Mouse (Mus musculus) erythroblast, embryonic 14.5 days (primary cell): Measurements from ENCODE around the gene Tldc2. TPM values are rescaled to one million over a fixed set of nuclear protein-coding genes. Genes with fewer than 3 reads are reported as not detected.

Source experiments
- H3K27me3 ChIP-seq: 2 replicates; pipeline ENCODE4 v1.6.1; 2012; ENCODE audit warnings: inconsistent platforms; ENCODE audit not compliant: control insufficient read depth
- H3K36me3 ChIP-seq: 2 replicates; pipeline ENCODE4 v1.6.1; 2012; ENCODE audit warnings: mild to moderate bottlenecking, inconsistent platforms; ENCODE audit not compliant: control insufficient read depth
- H3K4me1 ChIP-seq: 2 replicates; pipeline ENCODE4 v1.6.1; 2012; ENCODE audit warnings: inconsistent platforms; ENCODE audit not compliant: control insufficient read depth
- H3K4me3 ChIP-seq: replicated peaks from 2 replicates; pipeline ENCODE3; 2012; ENCODE audit warnings: moderate library complexity, mild to moderate bottlenecking, inconsistent platforms
- H3K9me3 ChIP-seq: 2 replicates; pipeline ENCODE4 v1.6.1; 2012; ENCODE audit warnings: low read length, inconsistent platforms, mixed read lengths; ENCODE audit not compliant: control insufficient read depth
- GATA1 ChIP-seq: IDR thresholded peaks from 2 replicates; pipeline ENCODE4 v1.6.1; 2012; ENCODE audit warnings: low read length, inconsistent platforms, mixed read lengths
- TAL1 ChIP-seq: IDR thresholded peaks from 3 replicates; pipeline ENCODE4 v1.6.1; 2012; ENCODE audit warnings: low read length, inconsistent platforms, mixed read lengths
- polyA plus RNA-seq: library from polyadenylated mRNA; stranded (reverse); fragments of >175 nt; gene quantifications from 2 replicates; pipeline ENCODE4 v1.2.3, GENCODE M21; 2012

The Tldc2 gene
- polyA plus RNA-seq, 1 experiment: not detected

DNA sequence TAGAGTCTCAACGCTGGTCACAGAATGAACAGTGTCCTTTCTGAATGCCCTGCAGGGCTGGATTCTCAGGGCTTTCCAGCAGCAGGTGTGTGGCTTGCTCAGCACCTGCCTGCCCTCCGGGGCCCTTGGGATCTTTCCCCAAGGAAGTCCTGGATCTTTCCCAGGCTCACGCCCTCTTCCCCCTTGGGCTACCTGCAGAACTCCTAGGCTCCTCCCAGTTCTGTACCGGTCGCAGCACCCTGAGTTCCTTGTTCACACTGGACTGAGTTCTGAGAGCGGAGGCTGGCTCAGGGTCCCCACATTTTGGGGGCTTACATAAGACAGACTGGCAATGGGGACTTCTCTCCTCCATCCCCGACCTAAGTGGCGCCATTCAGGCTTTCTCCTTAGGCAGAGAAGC is 27.7 kb upstream of the Tldc2 start:
- Histone ChIP-seq H3K9me3 (no peaks in the 10 kb centered on the region), H3K4me1 (peaks cover 4% of the 10 kb centered on the region), H3K27me3 (no peaks in the 10 kb centered on the region), H3K4me3 (no peak overlapping the region), H3K36me3 (no peaks in the 10 kb centered on the region)
- no peak for TF ChIP-seq TAL1
- no peak for TF ChIP-seq GATA1

DNA sequence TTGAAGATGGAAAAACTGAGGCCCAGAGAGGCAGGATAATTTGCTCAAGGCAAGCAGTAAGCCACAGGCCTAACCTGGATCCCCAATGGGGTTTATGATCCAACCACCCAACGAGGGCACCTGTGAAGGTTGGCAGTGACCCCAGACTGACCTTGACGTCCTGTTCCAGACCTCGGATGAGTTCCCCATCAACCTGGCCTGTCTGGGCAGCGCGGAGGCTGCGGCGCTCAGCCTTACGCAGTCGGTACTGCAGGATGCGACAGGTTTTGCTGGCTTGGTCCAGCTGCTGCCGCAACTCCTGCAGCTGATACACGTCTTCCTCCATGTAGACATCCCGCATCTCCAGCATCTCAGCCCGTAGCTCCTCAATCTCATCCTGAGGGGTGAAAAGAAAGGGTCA is 26.8 kb upstream of the Tldc2 start:
- no peaks in the 10 kb centered on the region for H3K27me3 ChIP-seq

DNA sequence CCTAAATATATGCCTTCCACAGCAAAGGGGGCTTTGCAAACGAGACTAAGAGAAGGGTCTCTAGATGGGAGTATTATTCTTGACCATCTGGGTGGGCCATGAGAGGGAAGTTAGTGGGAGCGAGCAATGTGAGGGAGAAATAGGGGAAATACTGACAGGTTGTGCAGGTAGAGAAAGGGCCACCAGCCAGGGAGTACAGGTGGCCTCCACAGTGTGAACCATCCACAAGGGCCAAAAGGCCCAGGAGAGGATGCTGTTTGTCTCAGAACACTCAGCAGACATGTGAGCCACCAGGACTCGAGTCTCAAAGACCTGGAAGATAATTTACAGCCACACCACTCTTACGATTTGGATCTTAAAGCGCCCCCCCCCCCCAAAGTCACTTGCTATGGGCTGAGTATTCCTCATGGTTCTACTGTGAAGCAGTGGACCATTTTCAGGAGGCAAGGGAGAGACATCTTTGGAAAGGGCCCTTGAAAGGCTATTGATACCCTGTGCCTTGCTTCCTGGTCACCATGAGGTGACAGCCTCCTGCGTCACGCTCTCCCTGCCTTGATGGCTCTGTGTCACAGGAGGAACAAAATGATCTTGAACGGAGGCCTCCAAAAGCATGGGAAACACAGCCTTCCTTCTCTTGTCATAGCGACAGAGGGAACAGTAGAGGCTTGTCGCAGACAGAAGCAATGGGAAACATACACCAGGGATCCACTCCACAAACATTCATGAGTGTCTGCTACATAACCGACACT is 26.1 kb upstream of the Tldc2 start:
- no peaks in the 10 kb centered on the region for H3K9me3 ChIP-seq
- no peaks in the 10 kb centered on the region for H3K27me3 ChIP-seq
- no peaks in the 10 kb centered on the region for H3K36me3 ChIP-seq
- TF ChIP-seq GATA1 (no peak), TAL1 (no peak)
- peaks cover 4% of the 10 kb centered on the region for H3K4me1 ChIP-seq
- H3K4me3 ChIP-seq: no peak overlapping the region

More for the DNA sequence above, 26.8 kb upstream of the Tldc2 start:
- Histone ChIP-seq H3K9me3 (no peaks in the 10 kb centered on the region), H3K4me3 (no peak overlapping the region), H3K4me1 (peaks cover 4% of the 10 kb centered on the region), H3K36me3 (no peaks in the 10 kb centered on the region)
- TF ChIP-seq GATA1 (no peak), TAL1 (no peak)

DNA sequence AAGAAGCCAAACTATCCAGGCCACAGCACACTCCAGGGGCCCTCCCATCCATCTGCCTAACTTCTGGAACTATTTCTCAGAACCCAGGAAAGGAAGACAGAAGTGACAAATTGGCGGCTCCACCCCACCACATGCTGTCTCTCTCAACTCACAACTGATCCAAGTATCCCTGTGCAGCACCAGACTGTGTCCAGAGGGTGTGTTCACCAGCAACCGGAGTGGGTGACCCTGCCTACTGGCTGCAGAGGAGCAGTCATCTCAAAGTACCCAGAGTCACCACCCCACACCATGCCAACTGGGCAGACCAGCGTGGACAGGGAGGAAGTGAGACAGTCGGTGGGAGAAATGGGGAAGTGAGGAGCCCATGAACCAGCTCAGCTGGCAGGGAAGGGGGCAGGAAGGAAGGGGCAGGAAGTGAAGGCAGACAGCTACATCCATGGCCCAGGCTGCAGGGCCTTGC is 23.6 kb upstream of the Tldc2 start:
- peaks cover 4% of the 10 kb centered on the region for H3K4me1 ChIP-seq
- TF ChIP-seq GATA1 (no peak), TAL1 (no peak)
- H3K9me3 ChIP-seq: no peaks in the 10 kb centered on the region
- no peak overlapping the region for H3K4me3 ChIP-seq
- H3K36me3 ChIP-seq: no peaks in the 10 kb centered on the region
- no peaks in the 10 kb centered on the region for H3K27me3 ChIP-seq

DNA sequence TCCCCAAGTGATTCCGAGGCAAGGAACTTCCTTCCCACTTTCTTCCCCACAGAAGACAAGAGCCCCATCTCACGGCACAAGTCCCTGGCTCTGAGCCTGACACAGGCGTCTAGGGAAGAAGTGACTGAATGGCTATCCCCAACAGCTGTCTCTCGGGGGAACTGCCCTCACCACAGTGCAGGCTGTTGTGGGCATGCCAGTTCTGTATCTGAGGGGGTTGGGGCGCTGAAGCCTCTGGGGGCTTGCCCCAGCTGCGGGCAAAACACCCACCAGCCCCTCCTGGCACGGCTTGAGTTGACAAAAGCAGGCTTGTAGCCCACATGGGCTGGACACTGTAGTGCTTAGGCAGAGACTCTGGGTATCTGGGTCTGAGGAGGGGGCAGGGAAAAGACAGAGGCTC is 22.7 kb upstream of the Tldc2 start:
- TF ChIP-seq GATA1 (no peak), TAL1 (no peak)
- H3K36me3 ChIP-seq: no peaks in the 10 kb centered on the region
- no peaks in the 10 kb centered on the region for H3K27me3 ChIP-seq
- no peaks in the 10 kb centered on the region for H3K4me1 ChIP-seq
- no peaks in the 10 kb centered on the region for H3K9me3 ChIP-seq
- no peak overlapping the region for H3K4me3 ChIP-seq

DNA sequence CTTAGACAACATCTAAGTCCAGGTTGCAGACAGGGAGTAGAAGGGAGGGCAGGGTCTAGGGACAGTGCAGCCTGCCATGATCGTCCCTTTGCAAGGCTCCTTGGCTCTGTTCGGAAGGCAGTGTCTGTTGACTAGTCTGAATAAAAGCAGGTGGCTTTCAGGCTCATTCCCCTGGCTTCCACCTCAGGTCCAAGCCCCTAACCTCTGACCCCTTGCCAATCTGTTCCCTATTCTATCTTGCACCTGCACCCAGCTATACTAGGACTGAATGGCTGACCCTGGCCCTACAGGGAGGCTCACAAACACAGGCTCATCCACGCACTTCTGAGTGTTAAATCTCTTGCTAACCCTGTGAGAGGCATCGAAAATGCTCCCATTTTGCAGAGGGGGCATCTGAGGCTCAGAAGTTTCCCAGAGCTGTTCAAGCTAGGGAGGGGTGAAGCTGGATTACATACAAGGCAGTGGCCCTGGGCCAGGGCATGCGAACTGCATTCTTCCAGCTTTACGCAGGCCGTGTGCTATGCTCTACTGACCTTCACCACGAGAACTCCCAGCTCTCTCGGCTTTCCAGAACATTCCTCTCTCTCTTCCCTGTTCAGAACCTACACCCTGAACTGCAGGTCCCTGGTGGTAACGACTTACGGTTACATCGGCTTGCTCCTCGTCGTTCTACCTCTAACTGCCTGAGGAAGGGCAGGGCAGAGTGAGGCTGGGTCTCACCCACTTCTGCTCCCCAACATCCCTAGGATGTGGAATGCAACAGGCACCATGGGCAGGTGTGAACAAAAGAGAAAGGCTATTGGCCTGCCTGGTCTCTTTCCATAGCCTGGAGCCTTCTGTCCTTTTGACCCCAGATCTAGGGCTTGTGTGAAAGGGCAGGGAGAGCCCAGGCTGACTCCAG is 21.6 kb upstream of the Tldc2 start:
- TF ChIP-seq TAL1 (no peak; the same call in 2 of the 3 replicates), GATA1 (no peak)
- H3K27me3 ChIP-seq: no peaks in the 10 kb centered on the region
- no peak overlapping the region for H3K4me3 ChIP-seq
- no peaks in the 10 kb centered on the region for H3K9me3 ChIP-seq
- no peaks in the 10 kb centered on the region for H3K4me1 ChIP-seq
- H3K36me3 ChIP-seq: no peaks in the 10 kb centered on the region

DNA sequence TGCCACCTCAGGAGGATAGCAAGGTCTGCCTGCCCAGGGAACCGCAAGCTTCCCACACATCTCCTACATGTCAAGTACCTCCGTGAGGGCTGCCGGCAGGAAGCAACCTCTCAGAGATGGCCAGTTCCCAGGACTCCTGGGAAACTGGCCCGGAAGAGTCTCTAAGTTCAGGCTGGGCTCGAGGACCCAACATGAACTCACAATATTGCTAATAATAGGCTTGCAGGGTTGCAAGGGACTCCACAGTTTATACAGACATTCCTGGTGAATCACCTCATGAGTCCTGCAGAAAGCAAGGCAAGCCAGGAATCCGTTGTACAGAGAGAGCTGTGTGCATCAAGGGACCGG is 21.0 kb upstream of the Tldc2 start:
- no peaks in the 10 kb centered on the region for H3K4me1 ChIP-seq

DNA sequence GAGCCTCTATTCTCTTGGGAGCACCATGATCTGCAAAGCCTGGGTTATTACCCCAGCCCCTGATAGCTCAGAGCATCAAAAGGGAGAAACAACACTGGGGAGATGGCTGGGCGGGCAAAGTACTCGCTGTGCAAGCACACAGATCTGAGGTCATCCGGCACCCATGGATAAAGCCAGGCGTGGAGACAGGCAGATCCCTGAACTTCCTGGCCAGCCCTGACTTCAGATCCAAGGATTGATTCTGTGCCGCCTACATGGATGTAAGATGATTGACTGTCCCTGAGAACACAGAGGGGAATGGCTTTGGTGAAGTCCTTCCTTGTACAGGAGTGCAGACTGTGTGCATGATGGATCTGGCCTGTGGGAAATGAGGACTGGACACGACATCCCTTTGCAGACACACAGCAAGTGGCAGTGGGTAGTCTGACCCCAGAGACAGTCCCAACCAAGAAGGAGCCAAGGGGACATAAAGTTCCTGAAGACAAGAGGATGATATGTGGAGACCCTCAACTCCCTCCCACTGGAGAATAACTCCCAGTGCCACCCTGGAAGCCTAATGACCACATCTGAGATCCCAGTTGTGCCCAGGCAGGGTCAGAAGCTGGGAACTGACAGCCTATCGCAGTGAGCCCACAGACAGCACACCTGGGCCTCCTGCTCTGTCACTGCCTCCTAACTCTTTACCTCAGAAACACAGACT is 20.0 kb upstream of the Tldc2 start:
- H3K4me3 ChIP-seq: no peak overlapping the region
- H3K27me3 ChIP-seq: no peaks in the 10 kb centered on the region; the same call in 1 of the 2 replicates
- no peaks in the 10 kb centered on the region for H3K9me3 ChIP-seq
- peaks cover 3% of the 10 kb centered on the region; the same call in 1 of the 2 replicates for H3K4me1 ChIP-seq
- TF ChIP-seq GATA1: no peak
- no peak for TF ChIP-seq TAL1
- H3K36me3 ChIP-seq: no peaks in the 10 kb centered on the region

More for the DNA sequence above, 21.0 kb upstream of the Tldc2 start:
- no peaks in the 10 kb centered on the region for H3K36me3 ChIP-seq
- no peaks in the 10 kb centered on the region for H3K9me3 ChIP-seq
- H3K4me3 ChIP-seq: no peak overlapping the region
- no peaks in the 10 kb centered on the region for H3K27me3 ChIP-seq
- TF ChIP-seq TAL1: no peak
- no peak for TF ChIP-seq GATA1
